Mouse (Mus musculus): ENCODE measurements around the gene Phf14. TPM values are rescaled to one million over a fixed set of nuclear protein-coding genes. Genes with fewer than 3 reads are reported as not detected.

The Phf14 gene
- polyA plus RNA-seq, 1 experiment from 2014 or later: 109 TPM

GRCm38 (mm10) chr6:12023395-12023794 lies 115.8 kb downstream of the Phf14 start:
- Histone ChIP-seq H3K9me3 (no peaks in the 10 kb centered on the region), H3K4me2 (no peak overlapping the region), H3K27me3 (no peaks in the 10 kb centered on the region), H3K36me3 (peaks cover 20% of the 10 kb centered on the region), H3K9ac (no peak overlapping the region), H3K4me3 (no peak overlapping the region), H3K4me1 (replicated peaks) (no peaks in the 10 kb centered on the region), H3K27ac (no peak overlapping the region)
- 95% methylated on average over 2 of the region's 2 CpGs for WGBS
- ATAC-seq (ENCODE audit: low FRiP score): no peak

- WGBS: 92% methylated on average over 2 of the region's 2 CpGs
- no peak overlapping the region for H3K27ac ChIP-seq
- H3K9ac ChIP-seq: no peak overlapping the region
- H3K36me3 ChIP-seq: peaks cover 8% of the 10 kb centered on the region; the same call in 1 of the 2 replicates
- H3K27me3 ChIP-seq: no peaks in the 10 kb centered on the region
- ATAC-seq (ENCODE audit: low FRiP score): no peak
- H3K4me1 ChIP-seq (replicated peaks): no peaks in the 10 kb centered on the region
- H3K4me2 ChIP-seq: no peak overlapping the region
- no peaks in the 10 kb centered on the region for H3K9me3 ChIP-seq
- no peak overlapping the region for H3K4me3 ChIP-seq
These were observed 119.4 kb downstream of the Phf14 start for GRCm38 (mm10) chr6:12026804-12027537.

- H3K27me3 ChIP-seq: no peaks in the 10 kb centered on the region
- H3K9me3 ChIP-seq: no peaks in the 10 kb centered on the region
- 0 out of 2 replicates have a peak, but pooled peaks cover 7% of the 10 kb centered on the region for H3K4me1 ChIP-seq (replicated peaks)
- H3K4me2 ChIP-seq: no peak overlapping the region
- no peak overlapping the region for H3K9ac ChIP-seq
- peak overlapping the region; percentile 48; the same call in 1 of the 2 replicates for H3K27ac ChIP-seq
- WGBS: 53% methylated on average over 4 of the region's 4 CpGs
- ATAC-seq (ENCODE audit: low FRiP score): no peak
- peaks cover 5% of the 10 kb centered on the region; the same call in 1 of the 2 replicates for H3K36me3 ChIP-seq
- H3K4me3 ChIP-seq: no peak overlapping the region
These were observed 127.0 kb downstream of the Phf14 start for GRCm38 (mm10) chr6:12034561-12034960.

GRCm38 (mm10) chr6:12038268-12038667 lies 130.7 kb downstream of the Phf14 start:
- no peaks in the 10 kb centered on the region for H3K27me3 ChIP-seq
- no peak overlapping the region for H3K4me2 ChIP-seq
- no peaks in the 10 kb centered on the region for H3K9me3 ChIP-seq
- 81% methylated on average over 7 of the region's 7 CpGs for whole genome bisulfite sequencing
- no peak overlapping the region for H3K9ac ChIP-seq
- H3K27ac ChIP-seq: no peak overlapping the region
- no peak overlapping the region for H3K4me3 ChIP-seq
- H3K4me1 ChIP-seq (replicated peaks): 0 out of 2 replicates have a peak, but pooled peaks cover 7% of the 10 kb centered on the region
- H3K36me3 ChIP-seq: no peaks in the 10 kb centered on the region; the same call in 1 of the 2 replicates
- no peak for ATAC-seq (ENCODE audit: low FRiP score)

- Histone ChIP-seq H3K9ac (no peak overlapping the region), H3K9me3 (no peaks in the 10 kb centered on the region), H3K4me2 (no peak overlapping the region), H3K4me3 (no peak overlapping the region), H3K27me3 (no peaks in the 10 kb centered on the region), H3K4me1 (replicated peaks) (0 out of 2 replicates have a peak, but pooled peaks cover 3% of the 10 kb centered on the region), H3K36me3 (peaks cover 6% of the 10 kb centered on the region), H3K27ac (no peak overlapping the region)
- no peak for ATAC-seq (ENCODE audit: low FRiP score)
- WGBS: 68% methylated on average over 2 of the region's 2 CpGs
These were observed 145.3 kb downstream of the Phf14 start for GRCm38 (mm10) chr6:12052884-12053283.

GRCm38 (mm10) chr6:12054149-12054548 lies 146.5 kb downstream of the Phf14 start:
- Histone ChIP-seq H3K36me3 (no peaks in the 10 kb centered on the region), H3K4me1 (replicated peaks) (0 out of 2 replicates have a peak, but pooled peaks cover 8% of the 10 kb centered on the region), H3K4me2 (no peak overlapping the region), H3K27me3 (no peaks in the 10 kb centered on the region), H3K27ac (no peak overlapping the region), H3K9ac (no peak overlapping the region), H3K4me3 (no peak overlapping the region), H3K9me3 (no peaks in the 10 kb centered on the region)
- 60% methylated on average over 3 of the region's 3 CpGs for WGBS
- 0 out of 2 replicates have a peak, but pooled peaks have one; percentile 41 for ATAC-seq (ENCODE audit: low FRiP score)

GRCm38 (mm10) chr6:12058717-12059116 lies 151.1 kb downstream of the Phf14 start:
- Histone ChIP-seq H3K36me3 (peaks cover 4% of the 10 kb centered on the region; the same call in 1 of the 2 replicates), H3K27ac (peak overlapping the region; percentile 13; the same call in 1 of the 2 replicates), H3K9ac (no peak overlapping the region), H3K4me1 (replicated peaks) (0 out of 2 replicates have a peak, but pooled peaks cover 8% of the 10 kb centered on the region), H3K4me2 (no peak overlapping the region), H3K27me3 (no peaks in the 10 kb centered on the region), H3K9me3 (no peaks in the 10 kb centered on the region), H3K4me3 (no peak overlapping the region)
- ATAC-seq (ENCODE audit: low FRiP score): no peak
- WGBS: 68% methylated on average over 5 of the region's 5 CpGs

GRCm38 (mm10) chr6:12059971-12060370 lies 152.4 kb downstream of the Phf14 start:
- WGBS: 95% methylated on average over 7 of the region's 7 CpGs
- no peak for ATAC-seq (ENCODE audit: low FRiP score)
- no peaks in the 10 kb centered on the region for H3K9me3 ChIP-seq
- H3K27me3 ChIP-seq: no peaks in the 10 kb centered on the region
- H3K9ac ChIP-seq: no peak overlapping the region
- H3K4me3 ChIP-seq: no peak overlapping the region
- 0 out of 2 replicates have a peak, but pooled peaks cover 5% of the 10 kb centered on the region for H3K4me1 ChIP-seq (replicated peaks)
- H3K4me2 ChIP-seq: no peak overlapping the region
- H3K27ac ChIP-seq: no peak overlapping the region
- H3K36me3 ChIP-seq: peaks cover 7% of the 10 kb centered on the region; the same call in 1 of the 2 replicates

- H3K4me1 ChIP-seq (replicated peaks): 0 out of 2 replicates have a peak, but pooled peaks cover 5% of the 10 kb centered on the region
- no peak overlapping the region for H3K4me3 ChIP-seq
- no peaks in the 10 kb centered on the region for H3K9me3 ChIP-seq
- ATAC-seq (ENCODE audit: low FRiP score): no peak
- no peak overlapping the region for H3K4me2 ChIP-seq
- H3K27ac ChIP-seq: no peak overlapping the region
- H3K36me3 ChIP-seq: peaks cover 7% of the 10 kb centered on the region; the same call in 1 of the 2 replicates
- WGBS: 92% methylated on average over 9 of the region's 9 CpGs
- no peaks in the 10 kb centered on the region for H3K27me3 ChIP-seq
- no peak overlapping the region for H3K9ac ChIP-seq
These were observed 153.0 kb downstream of the Phf14 start for GRCm38 (mm10) chr6:12060452-12061140.

GRCm38 (mm10) chr6:12067956-12068355 lies 160.3 kb downstream of the Phf14 start:
- Histone ChIP-seq H3K4me1 (replicated peaks) (no peaks in the 10 kb centered on the region), H3K27me3 (no peaks in the 10 kb centered on the region), H3K9me3 (no peaks in the 10 kb centered on the region), H3K9ac (no peak overlapping the region), H3K4me3 (no peak overlapping the region), H3K27ac (no peak overlapping the region), H3K36me3 (peaks cover 11% of the 10 kb centered on the region), H3K4me2 (no peak overlapping the region)
- WGBS: 59% methylated on average over 4 of the region's 4 CpGs
- ATAC-seq (ENCODE audit: low FRiP score): no peak

GRCm38 (mm10) chr6:12069357-12069756 lies 161.7 kb downstream of the Phf14 start:
- H3K4me2 ChIP-seq: no peak overlapping the region
- H3K27ac ChIP-seq: no peak overlapping the region
- H3K27me3 ChIP-seq: no peaks in the 10 kb centered on the region
- H3K9me3 ChIP-seq: no peaks in the 10 kb centered on the region
- WGBS: 92% methylated on average over 2 of the region's 2 CpGs
- no peak overlapping the region for H3K9ac ChIP-seq
- H3K36me3 ChIP-seq: peaks cover 8% of the 10 kb centered on the region
- no peaks in the 10 kb centered on the region for H3K4me1 ChIP-seq (replicated peaks)
- no peak overlapping the region for H3K4me3 ChIP-seq
- no peak for ATAC-seq (ENCODE audit: low FRiP score)

- Histone ChIP-seq H3K36me3 (0 out of 2 replicates have a peak, but pooled peaks cover 3% of the 10 kb centered on the region), H3K4me2 (no peak overlapping the region), H3K27ac (no peak overlapping the region), H3K9ac (no peak overlapping the region), H3K9me3 (no peaks in the 10 kb centered on the region), H3K27me3 (no peaks in the 10 kb centered on the region), H3K4me1 (replicated peaks) (peaks cover 5% of the 10 kb centered on the region; the same call in 1 of the 2 replicates), H3K4me3 (no peak overlapping the region)
- 68% methylated on average over 5 of the region's 5 CpGs for WGBS
- no peak for ATAC-seq (ENCODE audit: low FRiP score)
These were observed 167.0 kb downstream of the Phf14 start for GRCm38 (mm10) chr6:12074599-12074998.
